Comparison of ENCODE assay signal across 11 mouse cellular contexts in the genomic region with DNA sequence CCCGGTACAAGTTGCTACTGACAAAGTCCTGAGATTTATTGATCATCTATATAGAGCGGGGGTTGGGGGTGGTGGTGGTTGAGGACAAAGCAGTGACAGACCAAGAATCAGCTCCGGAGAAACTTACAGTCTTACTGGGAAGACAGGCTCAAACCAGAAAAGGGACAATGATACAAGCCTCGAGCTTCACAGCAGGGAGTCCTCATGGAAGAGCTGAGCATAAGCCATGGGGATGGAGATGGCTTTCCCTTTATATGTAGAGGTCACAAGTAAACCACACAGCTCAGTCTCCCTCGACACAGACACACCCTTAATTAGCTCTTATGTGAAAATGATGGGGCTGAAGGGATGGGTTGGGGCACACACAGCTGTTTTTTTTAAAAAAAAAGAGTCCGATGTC. TPM values are rescaled to one million over a fixed set of nuclear protein-coding genes. Genes with fewer than 3 reads are reported as not detected.
DNase-seq lines count a peak whose midpoint lies in the region; ATAC-seq and TF ChIP-seq lines count a peak whose summit lies in the region.
"Had no signal": no experiment of that assay in that cellular context is flagged by ENCODE, and none has a peak within 500 bp of the region (broad histone marks: within the 10 kb centered on the region; RNA-seq: fewer than 3 reads in every experiment).

No protein-coding gene starts in this region.

- TF ChIP-seq EP300 in heart, adult 2 months (IDR thresholded peaks at IDR 0.05; ENCODE audit: insufficient read depth, low read depth, low read length), result no peak

- no peaks in the 10 kb centered on the region for H3K4me1 ChIP-seq in heart, adult 2 months (ENCODE audit: control insufficient read depth, insufficient read depth, low read length)
- peaks cover 32% of the 10 kb centered on the region for H3K4me1 ChIP-seq in hindbrain, embryonic 10.5 days (replicated peaks)
- H3K4me1 ChIP-seq in midbrain, embryonic 11.5 days (ENCODE audit: control insufficient read depth, insufficient read depth, low read length), result no peaks in the 10 kb centered on the region; the same call in 1 of the 2 replicates

- peak overlapping the region; percentile 48; the same call in 1 of the 2 replicates for H3K4me3 ChIP-seq in heart, adult 2 months
- peak overlapping the region; percentile 66 for H3K4me3 ChIP-seq in hindbrain, embryonic 10.5 days
- peak overlapping the region; percentile 41 for H3K4me3 ChIP-seq in midbrain, embryonic 11.5 days (ENCODE audit: low read depth, low read length)

- no peak for TF ChIP-seq POLR2A in heart, adult 2 months (IDR thresholded peaks at IDR 0.05; ENCODE audit: insufficient read depth, low read depth, low read length)

- H3K9me3 ChIP-seq in hindbrain, embryonic 10.5 days, result no peaks in the 10 kb centered on the region
- no peaks in the 10 kb centered on the region for H3K9me3 ChIP-seq in midbrain, embryonic 11.5 days (ENCODE audit: control insufficient read depth, low read length)

- DNase-seq in heart, adult 2 months, result no peak
- DNase-seq in heart, postnatal 25 days (ENCODE audit: low spot score), result no peak
- peak; percentile 45 for DNase-seq in brain, adult 2 months (ENCODE audit: low read depth, low spot score)
- peak; percentile 5 for DNase-seq in hindbrain, embryonic 10.5 days (ENCODE audit: low spot score)
- peak; percentile 89 for DNase-seq in midbrain, embryonic 11.5 days (ENCODE audit: low spot score, missing footprints)
- no peak for DNase-seq in left cerebral cortex, postnatal 10 days (ENCODE audit: extremely low spot score in 1 of 2, low spot score in 2 of 2)
- no peak for DNase-seq in gastrocnemius, postnatal 10 days
- DNase-seq: thymus, postnatal 25 days had no signal

- H3K27me3 ChIP-seq in heart, adult 2 months (ENCODE audit: control insufficient read depth, insufficient read depth, low read length), result no peaks in the 10 kb centered on the region
- peaks cover 30% of the 10 kb centered on the region for H3K27me3 ChIP-seq in hindbrain, embryonic 10.5 days (ENCODE audit: insufficient read depth, poor library complexity, severe bottlenecking)
- H3K27me3 ChIP-seq in midbrain, embryonic 11.5 days (ENCODE audit: control insufficient read depth, insufficient read depth, low read length), result peaks cover 10% of the 10 kb centered on the region

- 28% methylated on average over 6 of the region's 6 CpGs for WGBS in heart, adult 2 months
- whole genome bisulfite sequencing in hindbrain, embryonic 10.5 days, result 19% methylated on average over 6 of the region's 6 CpGs
- WGBS in midbrain, embryonic 11.5 days, result 22% methylated on average over 6 of the region's 6 CpGs

- TF ChIP-seq CTCF in heart, adult 2 months (IDR thresholded peaks at IDR 0.05), result no peak

- no peak overlapping the region for H3K9ac ChIP-seq in heart, adult 2 months (ENCODE audit: low read depth, low read length)
- H3K9ac ChIP-seq in midbrain, embryonic 11.5 days (ENCODE audit: low read length), result peak overlapping the region; percentile 68
- H3K9ac ChIP-seq: liver, embryonic 14.5 days had no signal

- H3K79me2 ChIP-seq in heart, adult 2 months (replicated peaks; ENCODE audit: control insufficient read depth, insufficient read depth, low read length), result no peaks in the 10 kb centered on the region

- peak; percentile 29; the same call in 1 of the 2 replicates for ATAC-seq in midbrain, embryonic 11.5 days (ENCODE audit: low FRiP score)
- ATAC-seq in erythroid progenitor cell, adult 5-6 weeks (replicated peaks; ENCODE audit: low FRiP score, poor library complexity, severe bottlenecking), result no peak
- ATAC-seq: CD4-positive, CD25-positive, alpha-beta regulatory T cell, adult 4 months had no signal

- no peaks in the 10 kb centered on the region for H3K36me3 ChIP-seq in heart, adult 2 months (ENCODE audit: control insufficient read depth, insufficient read depth, low read length)
- no peaks in the 10 kb centered on the region for H3K36me3 ChIP-seq in hindbrain, embryonic 10.5 days
- H3K36me3 ChIP-seq in midbrain, embryonic 11.5 days (ENCODE audit: control insufficient read depth, insufficient read depth, low read length), result no peaks in the 10 kb centered on the region

- peak overlapping the region; percentile 62 for H3K4me2 ChIP-seq in midbrain, embryonic 11.5 days

- intact Hi-C loops in heart, adult 2 months (cut with DNase I), result loop anchor here (5.0 kb wide), 1 partner anchor 126 kb away; no protein-coding TSS in a partner anchor
- intact Hi-C loops in heart, postnatal 25 days (cut with DNase I), result no loop called here
- intact Hi-C loops in left cerebral cortex, postnatal 10 days (cut with DNase I), result loop anchor here (5.0 to 10.0 kb wide), 2 partner anchors 36 to 114 kb away; no protein-coding TSS in a partner anchor

- no peak overlapping the region for H3K27ac ChIP-seq in heart, adult 2 months
- peak overlapping the region; percentile 87 for H3K27ac ChIP-seq in hindbrain, embryonic 10.5 days
- peak overlapping the region; percentile 27 for H3K27ac ChIP-seq in midbrain, embryonic 11.5 days (ENCODE audit: low read depth, low read length)
- H3K27ac ChIP-seq: liver, embryonic 14.5 days had no signal

RNA-seq across cellular contexts. Expression of a gene that starts 0.4 kb away (rescaled TPM):
- total RNA-seq in heart, adult 2 months (2021), result under 1 TPM in 1 of 2 experiments, not detected in 1; 0.41 TPM
- 1.4 and 1.6 TPM in 2 replicates for polyA plus RNA-seq in heart, adult 2 months (2012; rRNA removed)
- total RNA-seq in heart, postnatal 25 days (2021), result under 1 TPM; 0.42 to 0.55 TPM
- 8.5 and 12.7 TPM in 2 replicates for polyA plus RNA-seq in hindbrain, embryonic 10.5 days (2016; fragmentation: Nextera tagmentation; extraction: Ambion mirVana)
- 19.5 and 21.2 TPM in 2 replicates for polyA plus RNA-seq in midbrain, embryonic 11.5 days (2014; fragmentation: Nextera tagmentation; extraction: Ambion mirVana)
- total RNA-seq in erythroid progenitor cell, adult 5-6 weeks (2015; ENCODE audit: low replicate concordance), result not detected in 2 replicates
- not detected in 2 replicates for total RNA-seq in erythroid progenitor cell, adult 5-6 weeks (2017; ENCODE audit: low replicate concordance)
- total RNA-seq in left cerebral cortex, postnatal 10 days (2021), result 10 to 100 TPM; 63.5 to 76.5 TPM
- total RNA-seq in gastrocnemius, postnatal 10 days (2021), result 10 to 100 TPM; 20.1 to 24.0 TPM
- polyA plus RNA-seq: CD4-positive, CD25-positive, alpha-beta regulatory T cell, adult 4 months had no signal

Comparison
In these comparisons a context has a peak if more than half of its experiments do, and no peak if none do; other contexts are left out.
1. DNase-seq: peak in brain, adult 2 months (single experiment), hindbrain, embryonic 10.5 days (single experiment) and midbrain, embryonic 11.5 days (single experiment); none in heart, adult 2 months (0 of 2), heart, postnatal 25 days (single experiment), left cerebral cortex, postnatal 10 days (0 of 2) and gastrocnemius, postnatal 10 days (single experiment).
2. RNA of a gene that starts 0.4 kb away (total RNA-seq): 63.5 to 76.5 TPM in left cerebral cortex, postnatal 10 days and 20.1 to 24.0 TPM in gastrocnemius, postnatal 10 days; 0.42 to 0.55 TPM in heart, postnatal 25 days, 0.41 TPM in heart, adult 2 months and not detected in erythroid progenitor cell, adult 5-6 weeks; every median in the first group is over 10 times any median in the second.
3. Peak in every context shown above with its lines, with median percentiles within 50 percentile points of each other: H3K4me3 ChIP-seq.